Mouse (Mus musculus): ENCODE results near the gene Lonp1. TPM values are rescaled to one million over a fixed set of nuclear protein-coding genes. Genes with fewer than 3 reads are reported as not detected.
"Not testable (repeated sequence)": the region's sequence is repeated elsewhere in the genome, so short reads cannot be mapped to it uniquely, and the experiment has no call there.

Lonp1 gene
- 1 to 10 TPM; 7.5 to 8.1 (median 8.1) TPM for polyA plus RNA-seq (2017; shearing (Covaris generic))

- peak; percentile 92 for ATAC-seq
These were observed at the start of gene Lonp1 for GRCm38 (mm10) chr17:56626754-56627470. Gene Lonp1, minus strand, starts transcription at chr17:56626887.

GRCm38 (mm10) chr17:56673647-56674416 is 47.1 kb upstream of the Lonp1 start:
- ATAC-seq = no peak

GRCm38 (mm10) chr17:56672941-56673646 is 46.4 kb upstream of the Lonp1 start, which contains the start of gene Ranbp3:
Gene Ranbp3, plus strand, starts transcription at chr17:56673294.
- ATAC-seq = peak; percentile 94

- ATAC-seq = no peak
These were observed 43.1 kb upstream of the Lonp1 start for GRCm38 (mm10) chr17:56669766-56670165.

GRCm38 (mm10) chr17:56668384-56669144 is 41.9 kb upstream of the Lonp1 start:
- ATAC-seq = peak; percentile 42

- no peak for ATAC-seq
These were observed 40.9 kb upstream of the Lonp1 start for GRCm38 (mm10) chr17:56667591-56667990.

- ATAC-seq = no peak
These were observed 39.7 kb upstream of the Lonp1 start for GRCm38 (mm10) chr17:56666384-56666783.

- no peak for ATAC-seq
These were observed 37.6 kb upstream of the Lonp1 start for GRCm38 (mm10) chr17:56664333-56664732.

GRCm38 (mm10) chr17:56663659-56664058 is 37.0 kb upstream of the Lonp1 start:
- no peak for ATAC-seq

GRCm38 (mm10) chr17:56656171-56656570 is 29.5 kb upstream of the Lonp1 start:
- no peak for ATAC-seq

GRCm38 (mm10) chr17:56655311-56655710 is 28.6 kb upstream of the Lonp1 start:
- ATAC-seq = no peak

- ATAC-seq = no peak
These were observed 28.1 kb upstream of the Lonp1 start for GRCm38 (mm10) chr17:56654771-56655170.

GRCm38 (mm10) chr17:56651801-56652200 is 25.1 kb upstream of the Lonp1 start:
- ATAC-seq = no peak

GRCm38 (mm10) chr17:56647546-56647945 is 20.9 kb upstream of the Lonp1 start:
- ATAC-seq = no peak

- ATAC-seq = no peak
These were observed 16.6 kb upstream of the Lonp1 start for GRCm38 (mm10) chr17:56643237-56643636.

GRCm38 (mm10) chr17:56634023-56634422 is 7.3 kb upstream of the Lonp1 start:
- ATAC-seq = no peak

GRCm38 (mm10) chr17:56631807-56632206 is 5.1 kb upstream of the Lonp1 start:
- ATAC-seq = no peak

- not testable (repeated sequence) for ATAC-seq
These were observed 3.4 kb upstream of the Lonp1 start for GRCm38 (mm10) chr17:56629800-56630781.

- ATAC-seq = peak; percentile 12
These were observed 1.0 kb upstream of the Lonp1 start, which contains the start of gene Catsperd for GRCm38 (mm10) chr17:56627530-56628277. Gene Catsperd, plus strand, starts transcription at chr17:56628143.

- peak; percentile 3 for ATAC-seq
These were observed 427 bp downstream of the Lonp1 start for GRCm38 (mm10) chr17:56626260-56626659.
